Mouse (Mus musculus) B cell, adult 62 days (primary cell): ENCODE measurements around the gene Dmd. TPM values are rescaled to one million over a fixed set of nuclear protein-coding genes. Genes with fewer than 3 reads are reported as not detected.

Experiments used
- total RNA-seq: library from RNA; stranded (reverse); gene quantifications from 4 replicates; pipeline ENCODE4 v1.2.4, GENCODE M21; 2023

The Dmd gene
- total RNA-seq = 0.69 to 3.2 TPM (median 1.5 TPM) in 4 replicates

GRCm38 (mm10) chrX:82948630-82949029 is at the start of gene Dmd:
Dmd (plus strand) TSS chrX:82948870.

GRCm38 (mm10) chrX:83487598-83487997 is 538.9 kb downstream of the Dmd start, which contains the start of gene Tsga8:
Tsga8 (minus strand) TSS chrX:83487924.

GRCm38 (mm10) chrX:85249379-85249778 is 2300.7 kb downstream of the Dmd start, which contains the start of gene Fthl17a:
Fthl17a (plus strand) TSS chrX:85249679.

